Mouse (Mus musculus): Measurements from ENCODE around the gene Dcp1a. TPM values are rescaled to one million over a fixed set of nuclear protein-coding genes. Genes with fewer than 3 reads are reported as not detected.
A peak's percentile ranks its signal among the peaks of the same experiment; 100 is the strongest.

Gene Dcp1a
- total RNA-seq, 2 experiments from 2014 or later, result 17.4 to 18.2 TPM

DNA sequence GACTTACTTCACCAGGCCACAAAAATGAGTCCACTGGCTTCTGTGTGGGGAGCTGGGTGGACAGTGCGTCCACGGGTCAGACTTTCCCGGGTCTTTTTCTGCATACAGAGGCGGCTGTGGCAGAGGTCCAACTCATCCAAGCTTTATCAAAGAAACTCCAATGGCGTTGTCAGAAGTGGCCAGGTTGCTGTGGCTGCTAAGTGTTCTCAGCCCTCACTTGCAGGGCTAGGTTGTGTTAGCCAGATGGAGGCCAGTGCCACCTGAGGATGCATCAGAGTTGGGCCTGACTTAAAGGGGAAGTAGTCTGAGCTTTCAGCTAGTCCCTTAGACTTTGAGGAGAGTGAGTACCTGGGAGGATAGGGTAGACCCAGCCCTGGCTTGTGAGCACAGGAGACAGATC is 72.2 kb downstream of the Dcp1a start:
- no peak for DNase-seq (ENCODE audit: extremely low spot score in 1 of 2, low spot score in 2 of 2)
- intact Hi-C loops (cut with DNase I), result no loop called here

- intact Hi-C loops (cut with DNase I), result no loop called here
- no peak for DNase-seq (ENCODE audit: extremely low spot score in 1 of 2, low spot score in 2 of 2)
Measured at GRCm38 (mm10) chr14:30551981-30552380, 72.6 kb downstream of the Dcp1a start.

- DNase-seq (ENCODE audit: extremely low spot score in 1 of 2, low spot score in 2 of 2), result no peak
- intact Hi-C loops (cut with DNase I), result no loop called here
Measured at GRCm38 (mm10) chr14:30553185-30553584, 73.8 kb downstream of the Dcp1a start.

DNA sequence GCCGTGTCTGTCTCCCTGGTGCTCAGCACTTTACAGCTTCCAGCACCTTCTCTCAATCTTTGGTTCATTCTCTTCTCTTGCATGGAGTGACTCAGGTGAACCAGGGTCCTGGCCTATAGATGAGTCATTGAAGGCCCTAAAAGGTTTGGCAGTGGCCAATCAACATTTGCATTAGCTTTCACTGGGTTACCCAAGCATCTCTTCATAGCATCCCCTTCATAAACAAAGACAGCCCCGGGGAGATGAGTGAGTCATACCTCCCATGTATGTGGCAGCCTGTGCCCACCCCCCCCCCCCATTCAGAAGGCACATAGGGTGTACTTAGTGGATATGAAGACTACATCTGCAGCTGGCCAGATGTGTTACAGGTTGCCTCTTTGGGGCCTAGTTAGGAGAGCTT is 77.3 kb downstream of the Dcp1a start:
- intact Hi-C loops (cut with DNase I), result no loop called here
- no peak for DNase-seq (ENCODE audit: extremely low spot score in 1 of 2, low spot score in 2 of 2)

DNA sequence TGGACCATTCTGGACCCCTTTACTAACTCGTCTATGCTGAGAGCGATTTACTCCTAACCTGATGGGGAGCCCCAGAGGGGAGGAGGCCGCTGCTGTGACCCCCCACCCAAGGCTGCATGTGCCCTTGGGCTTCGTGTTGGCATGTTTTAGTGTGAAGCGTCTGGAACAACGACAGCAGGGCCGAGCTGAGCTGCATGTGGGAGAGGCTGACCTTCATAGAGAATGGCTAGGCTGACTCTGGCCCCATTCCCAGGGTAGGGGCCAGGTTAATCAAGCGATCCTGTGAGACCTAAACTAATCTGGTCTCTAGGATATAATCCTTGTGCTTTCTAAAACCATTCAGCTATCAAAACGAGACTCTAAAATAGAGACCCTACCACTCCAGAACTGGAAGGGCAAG is 78.4 kb downstream of the Dcp1a start:
- no peak for DNase-seq (ENCODE audit: extremely low spot score in 1 of 2, low spot score in 2 of 2)
- intact Hi-C loops (cut with DNase I), result no loop called here

DNA sequence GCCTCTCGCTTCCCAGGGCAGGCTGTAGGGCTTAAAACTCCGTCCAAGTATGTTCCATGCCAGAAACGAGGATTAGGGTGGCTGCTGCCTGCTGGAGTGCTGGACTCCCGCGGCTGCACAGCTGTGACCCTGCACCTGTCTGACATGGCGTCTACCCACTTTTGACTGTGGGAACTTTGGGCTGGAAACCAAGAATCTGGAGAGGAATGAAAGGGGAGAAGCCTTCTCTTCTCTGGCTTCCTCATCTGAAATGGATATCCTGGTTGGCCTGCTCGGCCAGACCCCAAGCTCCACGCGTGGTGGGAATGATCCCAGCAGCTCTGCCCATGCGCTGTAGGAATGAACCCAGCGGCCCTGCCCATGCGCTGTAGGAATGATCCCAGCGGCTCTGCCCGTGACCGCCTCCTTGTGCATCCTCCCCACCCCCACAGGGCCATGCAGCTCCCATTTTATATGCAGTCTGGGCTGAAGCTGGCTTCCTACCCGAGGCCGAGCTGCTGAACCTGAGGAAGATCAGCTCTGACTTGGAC is 80.1 kb downstream of the Dcp1a start:
- intact Hi-C loops (cut with DNase I), result no loop called here

GRCm38 (mm10) chr14:30560803-30561389 is 81.6 kb downstream of the Dcp1a start:
- intact Hi-C loops (cut with DNase I), result no loop called here
- no peak for DNase-seq (ENCODE audit: extremely low spot score in 1 of 2, low spot score in 2 of 2)

More for the DNA sequence above, 80.1 kb downstream of the Dcp1a start:
- peak in 1 of 2 experiments; percentile 61 for DNase-seq (ENCODE audit: extremely low spot score in 1 of 2, low spot score in 2 of 2)

DNA sequence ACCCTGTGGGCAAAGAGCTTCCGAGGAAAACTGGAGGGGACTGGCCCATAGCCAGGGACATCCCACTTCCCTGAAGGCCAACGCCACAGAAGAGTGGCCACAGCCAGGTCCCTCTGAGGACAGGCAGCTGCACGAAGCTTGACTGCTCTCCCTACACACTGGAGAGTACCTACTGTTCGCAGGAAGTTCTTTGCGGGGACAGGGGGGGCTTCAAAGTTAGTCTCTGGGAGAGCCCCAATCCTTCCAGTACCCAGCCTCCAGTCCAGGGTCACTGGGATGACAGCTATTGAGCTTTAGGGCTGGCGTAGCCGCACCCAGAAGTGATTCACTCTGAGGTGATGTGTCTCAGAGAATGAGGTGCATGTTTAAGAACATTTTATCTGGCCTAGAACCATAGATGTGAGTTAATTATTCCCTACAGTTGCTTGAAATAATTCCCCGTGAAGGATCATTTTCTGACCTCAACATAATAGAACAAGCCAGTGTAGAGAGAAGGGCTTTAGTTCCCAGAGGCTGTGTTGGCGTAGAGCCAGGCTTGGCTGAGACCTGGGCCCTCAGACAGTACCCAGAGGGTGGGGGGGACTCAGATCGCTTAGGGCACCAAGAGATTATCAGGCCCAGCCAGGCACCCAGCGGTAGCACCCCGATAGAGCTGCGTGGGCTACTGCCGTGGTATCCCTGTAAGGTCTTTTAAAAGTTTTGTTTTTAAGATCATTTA is 82.3 kb downstream of the Dcp1a start:
- intact Hi-C loops (cut with DNase I), result no loop called here
- peak; percentile 31 to 61 for DNase-seq (ENCODE audit: extremely low spot score in 1 of 2, low spot score in 2 of 2)

- DNase-seq (ENCODE audit: extremely low spot score in 1 of 2, low spot score in 2 of 2), result no peak
- intact Hi-C loops (cut with DNase I), result no loop called here
Measured at GRCm38 (mm10) chr14:30562343-30562742, 83.0 kb downstream of the Dcp1a start.

DNA sequence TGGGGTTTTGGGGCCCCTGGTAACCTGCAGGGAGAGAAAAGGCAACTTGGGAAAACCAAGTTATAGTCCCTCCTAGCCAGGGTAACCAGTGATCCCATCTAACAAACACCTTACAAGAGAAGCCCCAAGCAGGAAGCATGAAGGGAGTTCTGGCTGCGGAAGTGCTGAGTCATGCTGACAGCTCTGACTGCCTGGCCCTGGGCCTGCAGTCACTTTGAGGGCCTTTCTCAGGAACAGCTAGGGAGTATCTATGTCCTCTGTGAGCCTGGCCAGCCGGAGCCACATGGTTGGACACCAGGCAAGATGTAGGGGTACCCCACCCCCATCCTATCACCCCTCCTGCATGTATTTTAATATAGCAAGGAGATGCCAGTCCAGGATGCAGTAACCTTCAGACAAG is 85.1 kb downstream of the Dcp1a start:
- intact Hi-C loops (cut with DNase I), result no loop called here
- no peak for DNase-seq (ENCODE audit: extremely low spot score in 1 of 2, low spot score in 2 of 2)

GRCm38 (mm10) chr14:30566317-30566716 is 87.0 kb downstream of the Dcp1a start:
- DNase-seq (ENCODE audit: extremely low spot score in 1 of 2, low spot score in 2 of 2), result no peak
- intact Hi-C loops (cut with DNase I), result no loop called here

DNA sequence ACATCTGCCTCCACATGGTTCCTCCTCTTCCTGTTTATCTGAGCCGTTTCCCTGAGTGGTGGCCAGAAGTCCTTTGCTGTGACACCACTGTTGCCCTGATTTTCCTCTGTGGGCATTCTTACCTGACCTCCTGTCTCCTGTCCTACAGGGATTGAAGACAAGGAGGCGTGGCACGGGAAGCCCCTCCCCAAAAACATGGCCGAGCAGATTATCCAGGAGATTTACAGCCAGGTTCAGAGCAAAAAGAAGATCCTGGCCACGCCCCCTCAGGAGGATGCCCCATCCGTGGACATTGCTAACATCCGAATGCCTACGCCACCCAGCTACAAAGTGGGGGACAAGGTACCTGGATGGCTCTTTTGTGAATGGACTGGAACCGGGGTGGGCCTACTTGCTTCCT is 88.7 kb downstream of the Dcp1a start:
- no peak for DNase-seq (ENCODE audit: extremely low spot score in 1 of 2, low spot score in 2 of 2)
- intact Hi-C loops (cut with DNase I), result no loop called here

- peak in 1 of 2 experiments; percentile 61 for DNase-seq (ENCODE audit: extremely low spot score in 1 of 2, low spot score in 2 of 2)
- intact Hi-C loops (cut with DNase I), result no loop called here
Measured at GRCm38 (mm10) chr14:30570303-30570702, 91.0 kb downstream of the Dcp1a start.

DNA sequence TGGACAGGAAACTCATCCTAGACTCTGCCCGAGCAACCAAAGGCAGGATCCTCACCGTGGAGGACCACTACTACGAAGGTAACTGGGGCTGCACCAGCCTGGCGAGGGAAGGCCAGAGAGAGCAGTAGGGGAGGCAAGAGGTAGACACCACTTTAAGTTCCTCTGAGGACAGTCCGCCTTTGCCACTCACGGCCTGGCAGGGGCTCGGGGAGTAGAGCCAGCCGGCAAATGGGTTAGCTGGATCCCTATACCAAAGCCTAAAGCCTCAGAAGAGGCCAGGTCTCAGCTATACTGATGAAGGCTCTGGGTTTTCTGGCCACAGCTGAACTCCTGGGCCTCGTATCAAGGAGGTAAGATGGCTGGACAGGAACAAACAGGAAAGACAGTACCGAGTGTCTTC is 92.9 kb downstream of the Dcp1a start:
- intact Hi-C loops (cut with DNase I), result no loop called here
- no peak for DNase-seq (ENCODE audit: extremely low spot score in 1 of 2, low spot score in 2 of 2)

- peak in 1 of 2 experiments; percentile 54 for DNase-seq (ENCODE audit: extremely low spot score in 1 of 2, low spot score in 2 of 2)
- intact Hi-C loops (cut with DNase I), result no loop called here
Measured at GRCm38 (mm10) chr14:30573235-30573634, 93.9 kb downstream of the Dcp1a start.

DNA sequence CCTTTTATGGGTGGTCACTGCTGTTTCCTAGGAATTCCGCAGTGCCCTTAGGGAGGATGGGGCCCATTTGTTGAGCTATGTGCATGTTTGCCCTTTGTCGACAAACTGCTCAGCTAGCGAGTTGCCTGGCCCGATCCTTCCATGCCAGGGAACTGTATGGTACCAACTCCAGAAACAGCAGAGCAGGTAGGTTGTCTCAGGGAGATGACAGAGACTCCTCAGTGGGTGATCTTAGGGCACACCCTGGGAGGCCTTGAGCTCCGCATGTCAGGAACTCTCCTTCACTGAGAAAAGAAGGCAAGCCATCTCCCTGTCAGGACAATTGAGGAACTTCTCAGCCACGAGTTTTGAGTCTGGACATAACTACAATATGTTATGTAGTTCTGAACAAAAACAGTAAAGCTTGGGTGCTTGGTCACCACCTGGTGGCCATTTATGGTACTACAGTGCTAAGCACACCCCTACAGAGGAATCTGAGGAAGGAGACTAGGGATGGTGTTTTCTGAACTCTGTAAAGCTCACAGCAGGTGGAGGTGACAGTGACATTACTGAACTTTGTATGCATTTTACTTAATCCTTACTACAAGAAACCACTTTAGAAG is 94.7 kb downstream of the Dcp1a start:
- intact Hi-C loops (cut with DNase I), result no loop called here
- DNase-seq (ENCODE audit: extremely low spot score in 1 of 2, low spot score in 2 of 2), result peak; percentile 50 to 79

GRCm38 (mm10) chr14:30575791-30576190 is 96.5 kb downstream of the Dcp1a start:
- intact Hi-C loops (cut with DNase I), result no loop called here
- DNase-seq (ENCODE audit: extremely low spot score in 1 of 2, low spot score in 2 of 2), result no peak

GRCm38 (mm10) chr14:30576260-30576659 is 96.9 kb downstream of the Dcp1a start:
- intact Hi-C loops (cut with DNase I), result no loop called here
- DNase-seq (ENCODE audit: extremely low spot score in 1 of 2, low spot score in 2 of 2), result no peak
